Mouse (Mus musculus): ENCODE data around the gene Phc2. TPM values are rescaled to one million over a fixed set of nuclear protein-coding genes. Genes with fewer than 3 reads are reported as not detected.

The Phc2 gene
- polyA plus RNA-seq, 1 experiment from 2014 or later, result 81.6 TPM

DNA sequence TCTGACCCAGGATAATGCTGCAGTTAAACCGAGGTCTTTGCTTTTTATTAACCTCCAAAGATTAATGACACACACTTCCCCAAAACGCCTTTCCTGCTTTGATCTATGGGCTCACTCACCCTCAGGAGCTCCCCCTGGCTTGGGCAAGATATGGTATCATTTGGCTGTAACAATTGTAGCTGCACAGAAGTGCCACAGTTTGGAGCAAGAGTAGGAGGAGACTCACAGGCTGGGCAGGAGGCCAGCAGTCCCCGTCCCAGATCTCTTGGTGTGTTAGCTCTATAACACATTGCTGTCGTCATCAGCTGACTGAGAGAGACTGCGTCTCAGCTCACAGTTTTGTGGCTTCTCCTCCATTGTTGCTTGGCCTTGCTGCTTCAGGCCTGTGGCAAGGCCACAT, 65.6 kb downstream of the Phc2 start:
- peaks cover 53% of the 10 kb centered on the region for H3K4me1 ChIP-seq (replicated peaks)
- H3K27me3 ChIP-seq, result peaks cover 24% of the 10 kb centered on the region
- no peak for ATAC-seq (ENCODE audit: insufficient number of reproducible peaks, insufficient read depth, low FRiP score, low TSS enrichment, low read depth)
- H3K4me2 ChIP-seq, result no peak overlapping the region
- peak overlapping the region; percentile 45 for H3K27ac ChIP-seq
- no peaks in the 10 kb centered on the region for H3K9me3 ChIP-seq
- no peak overlapping the region for H3K9ac ChIP-seq (replicated peaks)
- no peak overlapping the region for H3K4me3 ChIP-seq (replicated peaks)
- H3K36me3 ChIP-seq, result no peaks in the 10 kb centered on the region
- 21% methylated on average over 5 of the region's 5 CpGs for WGBS

DNA sequence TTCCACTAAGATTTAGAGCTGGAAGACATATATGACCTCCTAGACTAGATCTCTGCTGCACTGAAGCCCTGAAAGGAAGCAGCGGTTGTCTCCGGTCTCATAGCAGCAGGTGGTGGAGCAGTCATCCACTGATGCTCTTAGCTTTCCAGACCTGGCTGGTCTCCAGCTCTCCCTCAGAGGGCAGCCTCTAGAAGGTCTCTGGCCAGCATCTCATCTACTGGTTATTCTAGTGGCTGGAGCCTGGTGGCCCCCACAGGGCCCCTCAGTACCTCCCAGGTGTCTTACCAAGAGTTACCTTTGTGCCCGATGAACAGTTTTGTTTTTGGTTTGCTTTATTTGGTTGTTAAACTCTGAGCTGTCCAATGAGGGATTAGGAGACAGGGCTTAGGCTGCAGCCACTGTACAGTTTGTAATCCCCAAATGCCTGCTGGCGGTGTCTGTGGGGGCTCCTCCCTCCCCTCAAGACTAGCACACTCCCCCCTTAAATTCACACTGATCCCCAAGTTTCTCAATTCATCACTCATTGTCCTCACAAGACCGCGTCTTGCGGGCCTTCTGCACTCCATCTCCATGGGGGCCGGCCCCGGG, 66.7 kb downstream of the Phc2 start:
- Histone ChIP-seq H3K4me3 (replicated peaks) (no peak overlapping the region), H3K4me1 (replicated peaks) (peaks cover 44% of the 10 kb centered on the region), H3K36me3 (no peaks in the 10 kb centered on the region), H3K27me3 (peaks cover 30% of the 10 kb centered on the region), H3K27ac (no peak overlapping the region), H3K9ac (replicated peaks) (no peak overlapping the region), H3K4me2 (no peak overlapping the region), H3K9me3 (no peaks in the 10 kb centered on the region)
- ATAC-seq (ENCODE audit: insufficient number of reproducible peaks, insufficient read depth, low FRiP score, low TSS enrichment, low read depth), result no peak
- WGBS, result 74% methylated on average over 9 of the region's 9 CpGs

DNA sequence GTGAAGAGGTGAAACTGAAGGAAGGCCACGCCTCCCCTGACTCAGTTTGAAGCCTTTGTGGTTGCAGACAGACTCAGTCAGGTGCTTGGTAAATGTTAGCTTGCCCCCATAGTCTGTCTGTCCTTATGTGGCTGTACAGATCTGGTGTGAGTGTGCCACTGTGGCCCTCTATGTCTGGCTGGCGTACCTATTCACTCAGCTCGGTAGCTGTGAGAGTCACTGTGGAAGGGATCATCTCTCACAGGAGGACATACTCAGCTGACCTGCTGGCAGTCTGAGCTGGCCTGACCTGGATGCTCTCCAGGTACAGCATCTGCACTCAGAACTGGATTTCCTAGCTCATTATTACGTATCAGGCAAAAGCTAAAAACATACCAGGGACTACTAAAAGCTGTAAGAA, 67.3 kb downstream of the Phc2 start:
- no peaks in the 10 kb centered on the region for H3K36me3 ChIP-seq
- H3K27ac ChIP-seq, result no peak overlapping the region
- H3K9me3 ChIP-seq, result no peaks in the 10 kb centered on the region
- H3K4me2 ChIP-seq, result no peak overlapping the region
- no peak overlapping the region for H3K4me3 ChIP-seq (replicated peaks)
- H3K9ac ChIP-seq (replicated peaks), result no peak overlapping the region
- peaks cover 44% of the 10 kb centered on the region for H3K4me1 ChIP-seq (replicated peaks)
- WGBS, result 80% methylated on average over 4 of the region's 4 CpGs
- ATAC-seq (ENCODE audit: insufficient number of reproducible peaks, insufficient read depth, low FRiP score, low TSS enrichment, low read depth), result no peak
- peaks cover 30% of the 10 kb centered on the region for H3K27me3 ChIP-seq

DNA sequence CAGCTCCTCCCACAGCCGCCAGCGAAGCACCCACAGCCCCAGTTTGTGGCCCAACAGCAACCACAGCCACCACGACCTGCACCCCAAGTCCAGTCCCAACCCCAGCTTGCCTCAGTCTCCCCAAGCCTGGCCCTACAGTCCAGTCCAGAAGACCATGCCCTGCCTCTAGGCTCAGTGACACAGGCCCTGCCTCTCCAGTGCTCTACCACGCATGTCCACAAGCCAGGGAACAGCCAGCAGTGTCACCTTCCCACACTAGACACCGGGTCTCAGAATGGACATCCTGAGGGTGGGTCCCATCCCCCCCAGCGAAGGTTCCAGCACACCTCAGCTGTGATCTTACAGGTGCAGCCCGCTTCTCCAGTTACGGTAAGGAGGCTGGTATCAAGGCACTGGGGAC, 68.4 kb downstream of the Phc2 start:
- WGBS, result 87% methylated on average over 8 of the region's 8 CpGs
- Histone ChIP-seq H3K4me1 (replicated peaks) (peaks cover 37% of the 10 kb centered on the region), H3K27ac (no peak overlapping the region)

GRCm38 (mm10) chr4:128723431-128723830, 68.9 kb downstream of the Phc2 start:
- Histone ChIP-seq H3K4me2 (no peak overlapping the region), H3K27me3 (peaks cover 30% of the 10 kb centered on the region), H3K9me3 (no peaks in the 10 kb centered on the region), H3K4me3 (replicated peaks) (no peak overlapping the region), H3K36me3 (no peaks in the 10 kb centered on the region), H3K27ac (no peak overlapping the region), H3K9ac (replicated peaks) (no peak overlapping the region), H3K4me1 (replicated peaks) (peaks cover 39% of the 10 kb centered on the region)
- no peak for ATAC-seq (ENCODE audit: insufficient number of reproducible peaks, insufficient read depth, low FRiP score, low TSS enrichment, low read depth)
- WGBS, result 86% methylated on average over 13 of the region's 13 CpGs

More for the DNA sequence above, 68.4 kb downstream of the Phc2 start:
- no peak for ATAC-seq (ENCODE audit: insufficient number of reproducible peaks, insufficient read depth, low FRiP score, low TSS enrichment, low read depth)
- Histone ChIP-seq H3K4me2 (no peak overlapping the region), H3K4me3 (replicated peaks) (no peak overlapping the region), H3K27me3 (peaks cover 30% of the 10 kb centered on the region), H3K9me3 (no peaks in the 10 kb centered on the region), H3K36me3 (no peaks in the 10 kb centered on the region), H3K9ac (replicated peaks) (no peak overlapping the region)

DNA sequence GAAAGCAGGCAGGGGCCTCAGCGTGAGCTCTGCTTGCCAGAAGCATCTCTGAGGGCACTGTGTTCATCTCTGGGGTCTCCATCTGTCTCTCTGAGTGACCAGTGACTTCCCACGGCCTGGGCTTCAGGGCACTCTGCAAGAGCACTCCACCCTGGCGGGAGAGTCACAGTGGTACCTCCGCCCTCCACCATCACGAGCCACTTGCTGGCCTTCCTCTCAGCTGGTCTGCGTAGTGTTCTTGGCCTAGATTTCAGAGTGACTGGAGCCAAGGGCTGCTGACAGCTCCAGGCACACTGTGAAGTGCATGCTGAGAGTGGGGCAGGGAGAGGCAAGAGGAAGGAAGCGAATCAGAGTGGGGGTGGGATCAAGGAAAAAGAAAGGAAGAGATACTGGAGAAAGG, 69.6 kb downstream of the Phc2 start:
- no peak for ATAC-seq (ENCODE audit: insufficient number of reproducible peaks, insufficient read depth, low FRiP score, low TSS enrichment, low read depth)
- Histone ChIP-seq H3K4me2 (no peak overlapping the region), H3K4me1 (replicated peaks) (peaks cover 45% of the 10 kb centered on the region), H3K4me3 (replicated peaks) (no peak overlapping the region), H3K9ac (replicated peaks) (no peak overlapping the region), H3K36me3 (no peaks in the 10 kb centered on the region), H3K27me3 (peaks cover 30% of the 10 kb centered on the region), H3K27ac (no peak overlapping the region), H3K9me3 (no peaks in the 10 kb centered on the region)
- 73% methylated on average over 7 of the region's 7 CpGs for WGBS

- peak overlapping the region; percentile 100 for H3K9ac ChIP-seq (replicated peaks)
- peaks cover 16% of the 10 kb centered on the region for H3K36me3 ChIP-seq
- peak overlapping the region; percentile 94 for H3K4me2 ChIP-seq
- H3K27ac ChIP-seq, result peak overlapping the region; percentile 92
- no peaks in the 10 kb centered on the region for H3K9me3 ChIP-seq
- WGBS, result 2% methylated on average over 54 of the region's 68 CpGs
- peaks cover 40% of the 10 kb centered on the region for H3K4me1 ChIP-seq (replicated peaks)
- peak overlapping the region; percentile 97 for H3K4me3 ChIP-seq (replicated peaks)
- peaks cover 30% of the 10 kb centered on the region for H3K27me3 ChIP-seq
- peak; percentile 82 for ATAC-seq (ENCODE audit: insufficient number of reproducible peaks, insufficient read depth, low FRiP score, low TSS enrichment, low read depth)
Measured at GRCm38 (mm10) chr4:128727019-128727720, 72.7 kb downstream of the Phc2 start.

DNA sequence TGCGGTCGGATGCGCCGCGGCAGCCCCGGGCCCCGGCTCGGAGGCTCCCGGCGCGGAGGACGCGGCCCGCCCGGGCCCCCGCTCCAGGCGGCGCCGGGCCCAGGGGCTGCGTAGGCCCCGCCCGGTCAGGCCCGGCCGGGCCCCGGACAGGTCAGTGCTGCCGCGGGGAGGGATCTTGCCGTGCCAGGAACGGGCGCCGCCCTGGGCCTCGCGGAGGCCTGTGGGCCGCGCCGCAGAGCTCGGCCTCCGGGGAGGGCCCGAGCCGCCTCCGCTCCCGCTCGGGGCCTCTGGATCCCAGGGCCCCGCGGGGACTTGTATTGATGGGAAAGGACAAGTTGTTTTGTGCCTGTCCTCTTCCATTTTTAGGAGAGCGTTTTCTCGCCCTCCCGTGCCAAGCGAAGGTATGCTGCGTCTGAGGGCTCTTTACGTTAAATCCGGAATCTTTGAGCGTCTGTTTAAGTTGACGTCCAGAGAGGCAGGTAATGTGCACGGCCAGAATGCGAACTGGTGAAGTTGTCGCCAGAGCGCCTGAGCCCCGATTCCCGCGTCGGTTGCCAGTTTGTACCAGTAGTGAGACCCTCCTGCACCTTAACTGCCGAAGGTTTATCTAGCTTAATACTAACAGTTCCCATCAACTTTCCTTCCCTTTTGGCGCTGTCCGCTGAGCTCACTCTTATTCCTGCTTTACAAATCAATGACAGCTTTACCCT, 73.4 kb downstream of the Phc2 start:
- peaks cover 16% of the 10 kb centered on the region for H3K36me3 ChIP-seq

DNA sequence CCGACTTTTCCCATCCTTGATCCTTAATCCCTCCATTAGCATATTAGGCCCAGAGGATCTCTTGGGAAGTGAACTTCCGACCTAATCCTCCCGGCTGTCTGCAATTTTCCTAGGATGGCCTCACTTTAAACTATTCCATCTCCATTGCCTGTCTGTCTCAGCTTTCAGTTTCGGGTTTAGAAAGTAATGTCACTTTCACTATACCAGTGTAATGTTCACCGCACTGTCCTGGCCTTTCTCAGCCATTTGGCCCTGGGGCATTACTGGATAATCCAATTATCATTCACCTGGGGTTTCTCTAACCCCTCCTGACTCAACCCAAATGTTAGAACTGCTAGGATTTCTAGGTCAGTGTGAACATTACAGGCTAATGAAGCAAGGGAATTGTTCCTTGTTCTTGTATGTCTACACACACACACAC, 73.9 kb downstream of the Phc2 start:
- Histone ChIP-seq H3K4me3 (replicated peaks) (peak overlapping the region; percentile 97), H3K27me3 (peaks cover 20% of the 10 kb centered on the region), H3K4me2 (peak overlapping the region; percentile 94), H3K9ac (replicated peaks) (peak overlapping the region; percentile 100), H3K4me1 (replicated peaks) (peaks cover 44% of the 10 kb centered on the region), H3K27ac (no peak overlapping the region; the same call in 1 of the 2 replicates), H3K9me3 (no peaks in the 10 kb centered on the region), H3K36me3 (peaks cover 19% of the 10 kb centered on the region)
- WGBS, result 2% methylated on average over 5 of the region's 5 CpGs
- no peak for ATAC-seq (ENCODE audit: insufficient number of reproducible peaks, insufficient read depth, low FRiP score, low TSS enrichment, low read depth)

More for the DNA sequence above, 73.4 kb downstream of the Phc2 start:
- H3K4me3 ChIP-seq (replicated peaks), result peak overlapping the region; percentile 97
- H3K27ac ChIP-seq, result peak overlapping the region; percentile 92
- peaks cover 40% of the 10 kb centered on the region for H3K4me1 ChIP-seq (replicated peaks)
- H3K27me3 ChIP-seq, result peaks cover 26% of the 10 kb centered on the region
- under 1% methylated on average over 63 of the region's 65 CpGs for WGBS
- H3K9me3 ChIP-seq, result no peaks in the 10 kb centered on the region
- peak overlapping the region; percentile 100 for H3K9ac ChIP-seq (replicated peaks)
- peak overlapping the region; percentile 94 for H3K4me2 ChIP-seq
- ATAC-seq (ENCODE audit: insufficient number of reproducible peaks, insufficient read depth, low FRiP score, low TSS enrichment, low read depth), result peak; percentile 56; the same call in 1 of the 2 replicates

GRCm38 (mm10) chr4:128729033-128729708, 74.7 kb downstream of the Phc2 start:
- peaks cover 51% of the 10 kb centered on the region for H3K4me1 ChIP-seq (replicated peaks)
- H3K9ac ChIP-seq (replicated peaks), result peak overlapping the region; percentile 100

GRCm38 (mm10) chr4:128729709-128730037, 75.2 kb downstream of the Phc2 start:
- H3K4me2 ChIP-seq, result peak overlapping the region; percentile 94
- 31% methylated on average over 5 of the region's 5 CpGs for WGBS
- peaks cover 9% of the 10 kb centered on the region; the same call in 1 of the 2 replicates for H3K27me3 ChIP-seq
- H3K9me3 ChIP-seq, result no peaks in the 10 kb centered on the region
- H3K4me3 ChIP-seq (replicated peaks), result peak overlapping the region; percentile 97
- peaks cover 29% of the 10 kb centered on the region for H3K36me3 ChIP-seq
- ATAC-seq (ENCODE audit: insufficient number of reproducible peaks, insufficient read depth, low FRiP score, low TSS enrichment, low read depth), result no peak
- peak overlapping the region; percentile 100 for H3K9ac ChIP-seq (replicated peaks)
- 0 out of 2 replicates have a peak overlapping the region, but pooled peaks have one; percentile 1 for H3K27ac ChIP-seq
- peaks cover 56% of the 10 kb centered on the region for H3K4me1 ChIP-seq (replicated peaks)

More at GRCm38 (mm10) chr4:128729033-128729708, 74.7 kb downstream of the Phc2 start:
- H3K4me2 ChIP-seq, result peak overlapping the region; percentile 94
- H3K27me3 ChIP-seq, result peaks cover 13% of the 10 kb centered on the region; the same call in 1 of the 2 replicates
- H3K36me3 ChIP-seq, result peaks cover 25% of the 10 kb centered on the region
- H3K27ac ChIP-seq, result 0 out of 2 replicates have a peak overlapping the region, but pooled peaks have one; percentile 1
- 29% methylated on average over 15 of the region's 15 CpGs for WGBS
- H3K9me3 ChIP-seq, result no peaks in the 10 kb centered on the region
- peak overlapping the region; percentile 97 for H3K4me3 ChIP-seq (replicated peaks)
- ATAC-seq (ENCODE audit: insufficient number of reproducible peaks, insufficient read depth, low FRiP score, low TSS enrichment, low read depth), result no peak

Data from limb, embryonic 12.5 days (tissue).